28 mouse cellular contexts compared by ENCODE assay signal in genomic region chr5:115330955-115331354, GRCm38 (mm10). TPM values are rescaled to one million over a fixed set of nuclear protein-coding genes. Genes with fewer than 3 reads are reported as not detected.
DNase-seq lines count a peak whose midpoint lies in the region; ATAC-seq lines count a peak whose summit lies in the region.
"Had no signal": no experiment of that assay in that cellular context is flagged by ENCODE, and none has a peak within 500 bp of the region (broad histone marks: within the 10 kb centered on the region; RNA-seq: fewer than 3 reads in every experiment).

No protein-coding gene starts in this region.

- DNase-seq in heart, embryonic 10.5 days (ENCODE audit: low spot score), result no peak
- no peak for DNase-seq in liver
- DNase-seq: adrenal gland, postnatal 36 days; cerebellum, adult 2 months; cerebellum, postnatal 14 days; forebrain, postnatal 0 days; kidney, adult 18-20 months; kidney, postnatal 25 days; right cerebral cortex, postnatal 4 days; thymus, adult 2 months; thymus, postnatal 36 days had no signal

- peaks cover 55% of the 10 kb centered on the region for H3K36me3 ChIP-seq in heart, embryonic 15.5 days
- peaks cover 64% of the 10 kb centered on the region for H3K36me3 ChIP-seq in heart, embryonic 10.5 days
- H3K36me3 ChIP-seq in hindbrain, embryonic 13.5 days, result peaks cover 61% of the 10 kb centered on the region
- H3K36me3 ChIP-seq in hindbrain, embryonic 12.5 days, result peaks cover 61% of the 10 kb centered on the region
- peaks cover 73% of the 10 kb centered on the region for H3K36me3 ChIP-seq in liver, embryonic 12.5 days
- H3K36me3 ChIP-seq in liver, embryonic 15.5 days (replicated peaks), result peaks cover 68% of the 10 kb centered on the region

- peak overlapping the region; percentile 16; the same call in 1 of the 2 replicates for H3K4me2 ChIP-seq in heart, embryonic 15.5 days
- no peak overlapping the region for H3K4me2 ChIP-seq in hindbrain, embryonic 13.5 days
- H3K4me2 ChIP-seq in hindbrain, embryonic 12.5 days (replicated peaks), result no peak overlapping the region
- peak overlapping the region; percentile 87; the same call in 1 of the 2 replicates for H3K4me2 ChIP-seq in liver, embryonic 12.5 days
- no peak overlapping the region for H3K4me2 ChIP-seq in liver, embryonic 15.5 days
- H3K4me2 ChIP-seq: embryonic facial prominence, embryonic 15.5 days; forebrain, embryonic 12.5 days; kidney, embryonic 15.5 days; limb, embryonic 12.5 days; lung, embryonic 15.5 days; midbrain, embryonic 15.5 days; neural tube, embryonic 15.5 days had no signal

- ATAC-seq in heart, embryonic 15.5 days (replicated peaks; ENCODE audit: insufficient number of reproducible peaks, insufficient read depth, low FRiP score, low read depth), result no peak; the same call in 1 of the 2 replicates
- ATAC-seq in hindbrain, embryonic 13.5 days (ENCODE audit: low FRiP score), result no peak
- no peak for ATAC-seq in hindbrain, embryonic 12.5 days (ENCODE audit: low FRiP score)
- ATAC-seq in liver, embryonic 12.5 days, result no peak
- ATAC-seq in liver, embryonic 15.5 days (ENCODE audit: insufficient read depth), result no peak
- ATAC-seq: CD4-positive, CD25-positive, alpha-beta regulatory T cell, adult 4 months; forebrain, postnatal 0 days; hindbrain, embryonic 16.5 days; midbrain, embryonic 15.5 days had no signal

- peak overlapping the region; percentile 77 for H3K27ac ChIP-seq in heart, embryonic 15.5 days
- H3K27ac ChIP-seq in heart, embryonic 10.5 days, result no peak overlapping the region
- no peak overlapping the region for H3K27ac ChIP-seq in hindbrain, embryonic 13.5 days
- H3K27ac ChIP-seq in hindbrain, embryonic 12.5 days, result no peak overlapping the region
- H3K27ac ChIP-seq in liver, embryonic 12.5 days, result peak overlapping the region; percentile 92
- peak overlapping the region; percentile 46; the same call in 1 of the 2 replicates for H3K27ac ChIP-seq in liver, embryonic 15.5 days (replicated peaks)
- H3K27ac ChIP-seq: embryonic facial prominence, embryonic 15.5 days; forebrain, embryonic 12.5 days; kidney, embryonic 15.5 days; left cerebral cortex, adult 2 months; limb, embryonic 12.5 days; liver, embryonic 14.5 days; lung, embryonic 15.5 days; midbrain, embryonic 10.5 days; midbrain, embryonic 15.5 days; neural tube, embryonic 15.5 days had no signal

- H3K4me3 ChIP-seq in heart, embryonic 15.5 days, result no peak overlapping the region
- H3K4me3 ChIP-seq in heart, embryonic 10.5 days, result no peak overlapping the region
- no peak overlapping the region for H3K4me3 ChIP-seq in hindbrain, embryonic 13.5 days
- H3K4me3 ChIP-seq in hindbrain, embryonic 12.5 days, result no peak overlapping the region
- H3K4me3 ChIP-seq in liver, embryonic 12.5 days, result 0 out of 2 replicates have a peak overlapping the region, but pooled peaks have one; percentile 6
- H3K4me3 ChIP-seq in liver, embryonic 15.5 days (replicated peaks), result no peak overlapping the region
- H3K4me3 ChIP-seq: embryonic facial prominence, embryonic 15.5 days; forebrain, embryonic 12.5 days; kidney, embryonic 15.5 days; left cerebral cortex, adult 2 months; limb, embryonic 12.5 days; lung, embryonic 15.5 days; midbrain, embryonic 10.5 days; midbrain, embryonic 15.5 days; neural tube, embryonic 15.5 days had no signal

- no peaks in the 10 kb centered on the region for H3K27me3 ChIP-seq in heart, embryonic 15.5 days
- no peaks in the 10 kb centered on the region for H3K27me3 ChIP-seq in heart, embryonic 10.5 days (ENCODE audit: insufficient read depth, poor library complexity, severe bottlenecking)
- H3K27me3 ChIP-seq in hindbrain, embryonic 13.5 days, result no peaks in the 10 kb centered on the region
- H3K27me3 ChIP-seq in hindbrain, embryonic 12.5 days, result no peaks in the 10 kb centered on the region
- no peaks in the 10 kb centered on the region for H3K27me3 ChIP-seq in liver, embryonic 12.5 days (replicated peaks)
- no peaks in the 10 kb centered on the region for H3K27me3 ChIP-seq in liver, embryonic 15.5 days
- H3K27me3 ChIP-seq: embryonic facial prominence, embryonic 15.5 days; forebrain, embryonic 12.5 days; kidney, embryonic 15.5 days; limb, embryonic 12.5 days; lung, embryonic 15.5 days; midbrain, embryonic 15.5 days; neural tube, embryonic 15.5 days had no signal

- no peaks in the 10 kb centered on the region for H3K9me3 ChIP-seq in heart, embryonic 15.5 days (replicated peaks)
- H3K9me3 ChIP-seq in heart, embryonic 10.5 days, result no peaks in the 10 kb centered on the region
- no peaks in the 10 kb centered on the region for H3K9me3 ChIP-seq in hindbrain, embryonic 13.5 days
- no peaks in the 10 kb centered on the region for H3K9me3 ChIP-seq in hindbrain, embryonic 12.5 days (replicated peaks)
- no peaks in the 10 kb centered on the region for H3K9me3 ChIP-seq in liver, embryonic 12.5 days (replicated peaks)
- H3K9me3 ChIP-seq in liver, embryonic 15.5 days (replicated peaks), result no peaks in the 10 kb centered on the region
- H3K9me3 ChIP-seq: embryonic facial prominence, embryonic 15.5 days; forebrain, embryonic 12.5 days; kidney, embryonic 15.5 days; limb, embryonic 12.5 days; lung, embryonic 15.5 days; midbrain, embryonic 10.5 days; midbrain, embryonic 15.5 days; neural tube, embryonic 15.5 days had no signal

- no peak overlapping the region for H3K9ac ChIP-seq in heart, embryonic 15.5 days
- 0 out of 2 replicates have a peak overlapping the region, but pooled peaks have one; percentile 24 for H3K9ac ChIP-seq in hindbrain, embryonic 13.5 days
- no peak overlapping the region for H3K9ac ChIP-seq in hindbrain, embryonic 12.5 days
- H3K9ac ChIP-seq in liver, embryonic 12.5 days, result 0 out of 2 replicates have a peak overlapping the region, but pooled peaks have one; percentile 18
- no peak overlapping the region; the same call in 1 of the 2 replicates for H3K9ac ChIP-seq in liver, embryonic 15.5 days
- H3K9ac ChIP-seq: embryonic facial prominence, embryonic 15.5 days; forebrain, embryonic 12.5 days; forebrain, postnatal 0 days; kidney, embryonic 15.5 days; limb, embryonic 12.5 days; liver, embryonic 14.5 days; lung, embryonic 15.5 days; midbrain, embryonic 15.5 days; neural tube, embryonic 15.5 days had no signal

- H3K4me1 ChIP-seq in heart, embryonic 15.5 days (replicated peaks), result peaks cover 35% of the 10 kb centered on the region
- peaks cover 30% of the 10 kb centered on the region for H3K4me1 ChIP-seq in heart, embryonic 10.5 days
- H3K4me1 ChIP-seq in hindbrain, embryonic 13.5 days (replicated peaks), result peaks cover 38% of the 10 kb centered on the region
- peaks cover 29% of the 10 kb centered on the region for H3K4me1 ChIP-seq in hindbrain, embryonic 12.5 days
- peaks cover 79% of the 10 kb centered on the region for H3K4me1 ChIP-seq in liver, embryonic 12.5 days
- peaks cover 86% of the 10 kb centered on the region for H3K4me1 ChIP-seq in liver, embryonic 15.5 days (replicated peaks)

- WGBS in heart, embryonic 15.5 days, result 63% methylated on average over 9 of the region's 9 CpGs
- 87% methylated on average over 9 of the region's 9 CpGs for WGBS in heart, embryonic 10.5 days
- WGBS in hindbrain, embryonic 13.5 days, result 92% methylated on average over 9 of the region's 9 CpGs
- WGBS in hindbrain, embryonic 12.5 days, result 92% methylated on average over 9 of the region's 9 CpGs
- WGBS in liver, embryonic 12.5 days (ENCODE audit: insufficient replicate concordance), result 77% methylated on average over 9 of the region's 9 CpGs
- 72% methylated on average over 9 of the region's 9 CpGs for WGBS in liver, embryonic 15.5 days (ENCODE audit: insufficient replicate concordance)

RNA-seq across cellular contexts. Expression of gene Srsf9, which starts 4.0 kb away (rescaled TPM):
- polyA plus RNA-seq in heart, embryonic 15.5 days (2015; fragmentation: Nextera tagmentation; extraction: Ambion mirVana), result 99.0 and 118 TPM in 2 replicates
- 154 and 293 TPM in 2 replicates for polyA plus RNA-seq in heart, embryonic 10.5 days (2016; fragmentation: Nextera tagmentation; extraction: Ambion mirVana)
- 165 and 181 TPM in 2 replicates for polyA plus RNA-seq in hindbrain, embryonic 13.5 days (2015; fragmentation: Nextera tagmentation; extraction: Ambion mirVana)
- polyA plus RNA-seq in hindbrain, embryonic 12.5 days (2016; fragmentation: Nextera tagmentation; extraction: Ambion mirVana), result 306 and 309 TPM in 2 replicates
- 195 and 200 TPM in 2 replicates for polyA plus RNA-seq in liver, embryonic 12.5 days (2016; fragmentation: Nextera tagmentation; extraction: Ambion mirVana)
- polyA plus RNA-seq in liver, embryonic 15.5 days (2015; fragmentation: Nextera tagmentation; extraction: Ambion mirVana), result 88.7 and 92.1 TPM in 2 replicates

RNA-seq across cellular contexts. Expression of gene Gatc, which starts 10.0 kb away (rescaled TPM):
- 21.5 and 23.7 TPM in 2 replicates for polyA plus RNA-seq in heart, embryonic 15.5 days (2015; fragmentation: Nextera tagmentation; extraction: Ambion mirVana)
- 22.8 and 25.8 TPM in 2 replicates for polyA plus RNA-seq in heart, embryonic 10.5 days (2016; fragmentation: Nextera tagmentation; extraction: Ambion mirVana)
- 31.8 and 32.6 TPM in 2 replicates for polyA plus RNA-seq in hindbrain, embryonic 13.5 days (2015; fragmentation: Nextera tagmentation; extraction: Ambion mirVana)
- 31.6 and 38.6 TPM in 2 replicates for polyA plus RNA-seq in hindbrain, embryonic 12.5 days (2016; fragmentation: Nextera tagmentation; extraction: Ambion mirVana)
- 20.6 and 21.2 TPM in 2 replicates for polyA plus RNA-seq in liver, embryonic 12.5 days (2016; fragmentation: Nextera tagmentation; extraction: Ambion mirVana)
- 11.6 and 13.4 TPM in 2 replicates for polyA plus RNA-seq in liver, embryonic 15.5 days (2015; fragmentation: Nextera tagmentation; extraction: Ambion mirVana)

RNA-seq across cellular contexts. Expression of gene Triap1, which starts 10.1 kb away (rescaled TPM):
- polyA plus RNA-seq in heart, embryonic 15.5 days (2015; fragmentation: Nextera tagmentation; extraction: Ambion mirVana), result 35.2 and 39.2 TPM in 2 replicates
- polyA plus RNA-seq in heart, embryonic 10.5 days (2016; fragmentation: Nextera tagmentation; extraction: Ambion mirVana), result 40.3 and 46.7 TPM in 2 replicates
- polyA plus RNA-seq in hindbrain, embryonic 13.5 days (2015; fragmentation: Nextera tagmentation; extraction: Ambion mirVana), result 51.7 and 57.6 TPM in 2 replicates
- polyA plus RNA-seq in hindbrain, embryonic 12.5 days (2016; fragmentation: Nextera tagmentation; extraction: Ambion mirVana), result 49.5 and 54.5 TPM in 2 replicates
- polyA plus RNA-seq in liver, embryonic 12.5 days (2016; fragmentation: Nextera tagmentation; extraction: Ambion mirVana), result 43.8 and 45.9 TPM in 2 replicates
- polyA plus RNA-seq in liver, embryonic 15.5 days (2015; fragmentation: Nextera tagmentation; extraction: Ambion mirVana), result 26.6 and 29.6 TPM in 2 replicates

RNA-seq across cellular contexts. Expression of gene Cox6a1, which starts 17.8 kb away (rescaled TPM):
- polyA plus RNA-seq in heart, embryonic 15.5 days (2015; fragmentation: Nextera tagmentation; extraction: Ambion mirVana), result 1,326 and 1,479 TPM in 2 replicates
- polyA plus RNA-seq in heart, embryonic 10.5 days (2016; fragmentation: Nextera tagmentation; extraction: Ambion mirVana), result 1,049 and 1,325 TPM in 2 replicates
- 1,031 and 1,095 TPM in 2 replicates for polyA plus RNA-seq in hindbrain, embryonic 13.5 days (2015; fragmentation: Nextera tagmentation; extraction: Ambion mirVana)
- 728 and 823 TPM in 2 replicates for polyA plus RNA-seq in hindbrain, embryonic 12.5 days (2016; fragmentation: Nextera tagmentation; extraction: Ambion mirVana)
- 783 and 814 TPM in 2 replicates for polyA plus RNA-seq in liver, embryonic 12.5 days (2016; fragmentation: Nextera tagmentation; extraction: Ambion mirVana)
- 700 and 702 TPM in 2 replicates for polyA plus RNA-seq in liver, embryonic 15.5 days (2015; fragmentation: Nextera tagmentation; extraction: Ambion mirVana)

RNA-seq across cellular contexts. Expression of gene Dynll1, which starts 30.2 kb away (rescaled TPM):
- 1,079 and 1,146 TPM in 2 replicates for polyA plus RNA-seq in heart, embryonic 15.5 days (2015; fragmentation: Nextera tagmentation; extraction: Ambion mirVana)
- polyA plus RNA-seq in heart, embryonic 10.5 days (2016; fragmentation: Nextera tagmentation; extraction: Ambion mirVana), result 1,455 and 1,701 TPM in 2 replicates
- 1,285 and 1,377 TPM in 2 replicates for polyA plus RNA-seq in hindbrain, embryonic 13.5 days (2015; fragmentation: Nextera tagmentation; extraction: Ambion mirVana)
- 1,295 and 1,383 TPM in 2 replicates for polyA plus RNA-seq in hindbrain, embryonic 12.5 days (2016; fragmentation: Nextera tagmentation; extraction: Ambion mirVana)
- 825 and 857 TPM in 2 replicates for polyA plus RNA-seq in liver, embryonic 12.5 days (2016; fragmentation: Nextera tagmentation; extraction: Ambion mirVana)
- 525 and 554 TPM in 2 replicates for polyA plus RNA-seq in liver, embryonic 15.5 days (2015; fragmentation: Nextera tagmentation; extraction: Ambion mirVana)

Comparison
In these comparisons a context has a peak if more than half of its experiments do, and no peak if none do; other contexts are left out.
1. H3K27ac ChIP-seq: peak in heart, embryonic 15.5 days (single experiment), liver, embryonic 12.5 days (single experiment) and liver, embryonic 15.5 days (single experiment); none in heart, embryonic 10.5 days (single experiment), hindbrain, embryonic 13.5 days (single experiment) and hindbrain, embryonic 12.5 days (single experiment).
2. H3K4me2 ChIP-seq: peak in heart, embryonic 15.5 days (single experiment) and liver, embryonic 12.5 days (single experiment); none in hindbrain, embryonic 13.5 days (single experiment), hindbrain, embryonic 12.5 days (single experiment) and liver, embryonic 15.5 days (single experiment).
3. H3K9ac ChIP-seq: peak in hindbrain, embryonic 13.5 days (single experiment) and liver, embryonic 12.5 days (single experiment); none in heart, embryonic 15.5 days (single experiment), hindbrain, embryonic 12.5 days (single experiment) and liver, embryonic 15.5 days (single experiment).